Mouse (Mus musculus): ENCODE results near the gene Gsap.
A peak's percentile ranks its signal among the peaks of the same experiment; 100 is the strongest.

GRCm38 (mm10) chr5:21288658-21289435, 102.8 kb downstream of the Gsap start:
- TF ChIP-seq CTCF (IDR thresholded peaks at IDR 0.05) (no peak), EP300 (IDR thresholded peaks at IDR 0.05) (peak; percentile 63)

All from lung, postnatal 0 days (tissue).